Mouse (Mus musculus) MEL (cell line): ENCODE results near the gene Nup153. TPM values are rescaled to one million over a fixed set of nuclear protein-coding genes. Genes with fewer than 3 reads are reported as not detected.

Source experiments
- DNase-seq: peaks from one replicate; pipeline ENCODE4 v3.0.0; 2011; ENCODE audit warnings: low read depth, low spot score
- H3K27ac ChIP-seq: 2 replicates; pipeline ENCODE4 v1.5.1; 2012; ENCODE audit warnings: low read depth, mild to moderate bottlenecking, control low read depth, low read length, moderate library complexity; ENCODE audit not compliant: control insufficient read depth
- H3K27me3 ChIP-seq, 2 experiments: fragments of 150-350 bp in 1 of 2; sonication (generic) in 1 of 2; 2 replicates each; pipeline ENCODE4 v1.6.1; 2012; ENCODE audit warnings: low read length in 2 of 2, mild to moderate bottlenecking in 2 of 2, improper control_type of control experiment in 1 of 2, moderate library complexity in 1 of 2; ENCODE audit not compliant: insufficient read depth in 2 of 2, control insufficient read depth in 1 of 2
- H3K36me3 ChIP-seq, 2 experiments: 2 replicates each; pipeline ENCODE4 v1.6.1; 2012 to 2014; ENCODE audit warnings: low read length in 2 of 2, improper control_type of control experiment in 1 of 2, inconsistent platforms in 1 of 2, mild to moderate bottlenecking in 1 of 2; ENCODE audit not compliant: insufficient read depth in 2 of 2, control insufficient read depth in 1 of 2
- H3K4me1 ChIP-seq, 2 experiments: fragments of 150-350 bp in 1 of 2; sonication (generic) in 1 of 2; 2 replicates each; pipeline ENCODE4 v1.6.1; 2012; ENCODE audit warnings: low read length in 2 of 2, improper control_type of control experiment in 1 of 2, mild to moderate bottlenecking in 1 of 2; ENCODE audit not compliant: insufficient read depth in 2 of 2, control insufficient read depth in 1 of 2
- H3K4me3 ChIP-seq, 2 experiments: fragments of 150-350 bp in 1 of 2; sonication (generic) in 1 of 2; 2 replicates each; pipeline ENCODE4 v1.5.1; 2012; ENCODE audit warnings: low read depth in 2 of 2, low read length in 2 of 2, mild to moderate bottlenecking in 2 of 2, moderate library complexity in 2 of 2, control low read depth in 1 of 2, improper control_type of control experiment in 1 of 2; ENCODE audit not compliant: control insufficient read depth in 1 of 2, insufficient read depth in 1 of 2
- H3K79me2 ChIP-seq: 2 replicates; pipeline ENCODE4 v1.6.1; 2012; ENCODE audit warnings: mild to moderate bottlenecking, low read length, moderate library complexity; ENCODE audit not compliant: control insufficient read depth, poor library complexity, insufficient read depth
- H3K9ac ChIP-seq: 2 replicates; pipeline ENCODE4 v1.6.1; 2012; ENCODE audit warnings: low read depth, mild to moderate bottlenecking, control low read depth, low read length, moderate library complexity; ENCODE audit not compliant: control insufficient read depth, poor library complexity, severe bottlenecking
- H3K9me3 ChIP-seq: fragments of 150-350 bp; sonication (generic); replicated peaks from 2 replicates; pipeline ENCODE4 v1.6.1; 2012; ENCODE audit warnings: mild to moderate bottlenecking, low read length, improper control_type of control experiment, moderate library complexity; ENCODE audit not compliant: insufficient read depth
- CTCF ChIP-seq, 3 experiments: IDR thresholded peaks in 2 of 3; conservative IDR thresholded peaks in 1 of 3; 2 replicates each; pipeline ENCODE4 v1.5.1; 2011 to 2012; ENCODE audit warnings: low read length in 3 of 3, low read depth in 2 of 3, mild to moderate bottlenecking in 2 of 3, improper control_type of control experiment in 1 of 3, inconsistent platforms in 1 of 3, mixed read lengths in 1 of 3, moderate library complexity in 1 of 3; ENCODE audit not compliant: control insufficient read depth in 1 of 3, insufficient read depth in 1 of 3, poor library complexity in 1 of 3, severe bottlenecking in 1 of 3
- ELF1 ChIP-seq: IDR thresholded peaks from 2 replicates; pipeline ENCODE4 v1.6.1; 2014; ENCODE audit warnings: low read depth, mild to moderate bottlenecking, inconsistent platforms, low read length, improper control_type of control experiment, moderate library complexity
- EP300 ChIP-seq, 2 experiments: IDR thresholded peaks; 2 replicates each; pipeline ENCODE4 v1.6.1; 2011; ENCODE audit warnings: improper control_type of control experiment in 2 of 2, low read length in 2 of 2, low read depth in 1 of 2, mild to moderate bottlenecking in 1 of 2
- ETS1 ChIP-seq: IDR thresholded peaks from 2 replicates; pipeline ENCODE4 v1.6.1; 2012; ENCODE audit warnings: low read depth, mild to moderate bottlenecking, inconsistent platforms, low read length, improper control_type of control experiment, moderate library complexity
- GABPA ChIP-seq: IDR thresholded peaks from 2 replicates; pipeline ENCODE4 v1.6.1; 2012; ENCODE audit warnings: low read depth, mild to moderate bottlenecking, inconsistent platforms, low read length, improper control_type of control experiment, moderate library complexity
- JUND ChIP-seq: IDR thresholded peaks from 2 replicates; pipeline ENCODE4 v1.6.1; 2011; ENCODE audit warnings: low read depth, mild to moderate bottlenecking, improper control_type of control experiment, low read length
- MEF2A ChIP-seq: IDR thresholded peaks from 2 replicates; pipeline ENCODE4 v1.6.1; 2014; ENCODE audit warnings: low read depth, mild to moderate bottlenecking, inconsistent platforms, low read length, improper control_type of control experiment; ENCODE audit not compliant: poor library complexity, insufficient replicate concordance, severe bottlenecking; ENCODE audit errors: extremely low read depth
- MYB ChIP-seq: IDR thresholded peaks from 2 replicates; pipeline ENCODE4 v1.6.1; 2011; ENCODE audit warnings: mild to moderate bottlenecking, low read depth, low read length, improper control_type of control experiment
- MYC ChIP-seq: IDR thresholded peaks from 2 replicates; pipeline ENCODE4 v1.6.1; 2011; ENCODE audit warnings: low read depth, mild to moderate bottlenecking, low read length, improper control_type of control experiment, moderate library complexity
- POLR2A ChIP-seq, 2 experiments: IDR thresholded peaks; 2 replicates each; pipeline ENCODE4 v1.6.1; 2011 to 2012; ENCODE audit warnings: low read length in 2 of 2, mild to moderate bottlenecking in 2 of 2, control low read depth in 1 of 2, improper control_type of control experiment in 1 of 2, low read depth in 1 of 2, moderate library complexity in 1 of 2; ENCODE audit not compliant: control insufficient read depth in 1 of 2, insufficient read depth in 1 of 2, poor library complexity in 1 of 2
- POLR2AphosphoS2 ChIP-seq: IDR thresholded peaks from 2 replicates; pipeline ENCODE4 v1.6.1; 2011; ENCODE audit warnings: low read length, improper control_type of control experiment
- POLR2AphosphoS5 ChIP-seq: IDR thresholded peaks from 2 replicates; pipeline ENCODE4 v1.6.1; 2012; ENCODE audit warnings: low read depth, borderline replicate concordance, mild to moderate bottlenecking, inconsistent platforms, low read length, moderate library complexity, mixed read lengths
- RAD21 ChIP-seq: IDR thresholded peaks from 2 replicates; pipeline ENCODE4 v1.6.1; 2011; ENCODE audit warnings: mild to moderate bottlenecking, low read depth, low read length, improper control_type of control experiment
- RCOR1 ChIP-seq: IDR thresholded peaks from 2 replicates; pipeline ENCODE4 v1.6.1; 2012; ENCODE audit warnings: low read depth, mild to moderate bottlenecking, inconsistent platforms, low read length, improper control_type of control experiment
- SIN3A ChIP-seq: IDR thresholded peaks from 2 replicates; pipeline ENCODE4 v1.6.1; 2012; ENCODE audit warnings: low read length, improper control_type of control experiment, inconsistent platforms
- SMC3 ChIP-seq: IDR thresholded peaks from 2 replicates; pipeline ENCODE4 v1.6.1; 2011; ENCODE audit warnings: low read depth, low read length, improper control_type of control experiment
- TAL1 ChIP-seq: IDR thresholded peaks from 2 replicates; pipeline ENCODE4 v1.6.1; 2012; ENCODE audit warnings: mild to moderate bottlenecking, inconsistent platforms, low read length, moderate library complexity, mixed read lengths
- TBP ChIP-seq: IDR thresholded peaks from 2 replicates; pipeline ENCODE4 v1.8.0; 2011; ENCODE audit warnings: low read depth, low read length, improper control_type of control experiment
- TCF12 ChIP-seq: IDR thresholded peaks from 2 replicates; pipeline ENCODE4 v1.6.1; 2014; ENCODE audit warnings: low read depth, mild to moderate bottlenecking, inconsistent platforms, low read length, improper control_type of control experiment, moderate library complexity
- UBTF ChIP-seq: IDR thresholded peaks from 2 replicates; pipeline ENCODE4 v1.6.1; 2012; ENCODE audit warnings: low read depth, mild to moderate bottlenecking, inconsistent platforms, low read length, improper control_type of control experiment, moderate library complexity, borderline replicate concordance; ENCODE audit not compliant: insufficient read depth
- USF2 ChIP-seq, 2 experiments: IDR thresholded peaks; 2 replicates each; pipeline ENCODE4 v1.6.1; 2011 to 2012; ENCODE audit warnings: improper control_type of control experiment in 2 of 2, low read length in 2 of 2, borderline replicate concordance in 1 of 2, inconsistent platforms in 1 of 2, low read depth in 1 of 2, mild to moderate bottlenecking in 1 of 2; ENCODE audit not compliant: insufficient read depth in 1 of 2
- ZC3H11A ChIP-seq: IDR thresholded peaks from 2 replicates; pipeline ENCODE4 v1.6.1; 2012; ENCODE audit warnings: low read depth, mild to moderate bottlenecking, inconsistent platforms, low read length, improper control_type of control experiment
- ZNF384 ChIP-seq: IDR thresholded peaks from 2 replicates; pipeline ENCODE4 v1.6.1; 2012; ENCODE audit warnings: low read depth, mild to moderate bottlenecking, inconsistent platforms, low read length, improper control_type of control experiment
- polyA plus RNA-seq, 2 experiments: library from polyadenylated mRNA; stranded (reverse) in 1 of 2; unstranded in 1 of 2; fragments of >175 nt in 1 of 2; fragments of >200 nt in 1 of 2; gene quantifications; 2 replicates each; pipeline versions ENCODE4 v1.2.1 to v1.2.4; 2012; ENCODE audit warnings: low replicate concordance in 2 of 2, low read depth in 1 of 2; ENCODE audit not compliant: insufficient read length in 2 of 2, insufficient read depth in 1 of 2, missing spikeins in 1 of 2
- total RNA-seq: library from RNA; depleted of rRNA; stranded (reverse); fragments of 300-350 nt; gene quantifications from 2 replicates; pipeline ENCODE4 v1.2.3, GENCODE M21; 2012

The Nup153 gene
- total and polyA plus RNA-seq, 3 experiments, result 64.6 to 221 (median 82.8) TPM

GRCm38 (mm10) chr13:46669048-46669619, 58.6 kb downstream of the Nup153 start, which contains the start of gene Fam8a1 (continued):
- TF ChIP-seq USF2 (IDR thresholded peaks at IDR 0.05; ENCODE audit: borderline replicate concordance in 1 of 2, insufficient read depth in 1 of 2, low read depth in 1 of 2, low read length in 2 of 2), result no peak
- TF ChIP-seq RAD21, result no peak
- no peak for TF ChIP-seq RCOR1
- TF ChIP-seq GABPA, result no peak
- TF ChIP-seq MYC, result no peak; the same call in 1 of the 2 replicates
- TF ChIP-seq UBTF, result no peak
- peak; percentile 68 to 77; a peak in 3 of 4 replicates for TF ChIP-seq POLR2A (IDR thresholded peaks at IDR 0.05; ENCODE audit: control insufficient read depth in 1 of 2, insufficient read depth in 1 of 2, low read depth in 1 of 2, low read length in 2 of 2, poor library complexity in 1 of 2)
- TF ChIP-seq MYB, result no peak
- 0 out of 2 replicates have a peak, but pooled peaks have one; percentile 28 for TF ChIP-seq MEF2A
- peak; percentile 78 for TF ChIP-seq TCF12
- peak; percentile 6; the same call in 1 of the 2 replicates for TF ChIP-seq ETS1
- TF ChIP-seq ELF1, result 0 out of 2 replicates have a peak, but pooled peaks have one; percentile 48
- peak; percentile 80 for TF ChIP-seq SIN3A
- TF ChIP-seq TAL1, result no peak
- peak in 1 of 2 experiments; percentile 23; a peak in 1 of 4 replicates for TF ChIP-seq EP300 (IDR thresholded peaks at IDR 0.05; ENCODE audit: low read depth in 1 of 2, low read length in 2 of 2)
- peak; percentile 85 for TF ChIP-seq TBP
- TF ChIP-seq SMC3, result no peak
- TF ChIP-seq POLR2AphosphoS5, result no peak
- no peak for TF ChIP-seq POLR2AphosphoS2
- TF ChIP-seq JUND, result no peak
- no peak for TF ChIP-seq ZNF384
- TF ChIP-seq CTCF (IDR thresholded peaks at IDR 0.05 in 2 of 3, conservative IDR thresholded peaks at IDR 0.05 in 1 of 3; ENCODE audit: control insufficient read depth in 1 of 3, insufficient read depth in 1 of 3, low read depth in 2 of 3, low read length in 3 of 3, poor library complexity in 1 of 3, severe bottlenecking in 1 of 3), result no peak; a peak in 1 of 6 replicates

- DNase-seq, result peak; percentile 69
- TF ChIP-seq CTCF (IDR thresholded peaks at IDR 0.05 in 2 of 3, conservative IDR thresholded peaks at IDR 0.05 in 1 of 3; ENCODE audit: control insufficient read depth in 1 of 3, insufficient read depth in 1 of 3, low read depth in 2 of 3, low read length in 3 of 3, poor library complexity in 1 of 3, severe bottlenecking in 1 of 3), result peak; percentile 51 to 81 (median 53)
- TF ChIP-seq POLR2AphosphoS2, result no peak
- peak; percentile 94 for TF ChIP-seq SMC3
- peak; percentile 86 for TF ChIP-seq RAD21
- peak; percentile 89 for TF ChIP-seq ZC3H11A
- Histone ChIP-seq H3K79me2 (no peaks in the 10 kb centered on the region), H3K9ac (no peak overlapping the region), H3K27ac (no peak overlapping the region), H3K36me3 (peaks cover 0 to under 1% of the 10 kb centered on the region in 2 experiments; a peak in 1 of 4 replicates), H3K4me3 (no peak overlapping the region), H3K4me1 (peaks cover 0 to 2% of the 10 kb centered on the region in 2 experiments; a peak in 2 of 4 replicates), H3K27me3 (peaks cover 0 to 4% of the 10 kb centered on the region in 2 experiments; a peak in 1 of 4 replicates), H3K9me3 (no peaks in the 10 kb centered on the region)
Measured at GRCm38 (mm10) chr13:46663461-46663964, 64.2 kb downstream of the Nup153 start.
